Mouse (Mus musculus) ES-Bruce4 (cell line): ENCODE data around the gene Prr22. TPM values are rescaled to one million over a fixed set of nuclear protein-coding genes. Genes with fewer than 3 reads are reported as not detected.
A peak's percentile ranks its signal among the peaks of the same experiment; 100 is the strongest.

Experiments
- H3K27ac ChIP-seq: 2 replicates; pipeline ENCODE4 v1.5.1; 2012; ENCODE audit warnings: low read length, inconsistent platforms; ENCODE audit not compliant: insufficient read depth
- H3K27me3 ChIP-seq: 2 replicates; pipeline ENCODE4 v1.6.1; 2012; ENCODE audit warnings: mild to moderate bottlenecking, low read length, inconsistent platforms; ENCODE audit not compliant: control insufficient read depth, poor library complexity, insufficient read depth, severe bottlenecking
- H3K36me3 ChIP-seq: 2 replicates; pipeline ENCODE4 v1.6.1; 2012; ENCODE audit warnings: inconsistent platforms, mild to moderate bottlenecking, low read length, moderate library complexity; ENCODE audit not compliant: control insufficient read depth, poor library complexity, insufficient read depth, severe bottlenecking
- H3K4me1 ChIP-seq: one replicate; pipeline ENCODE4 v1.8.1; 2011; ENCODE audit warnings: low read length; ENCODE audit not compliant: control insufficient read depth, insufficient read depth
- H3K4me3 ChIP-seq: 2 replicates; pipeline ENCODE4 v1.5.1; 2011; ENCODE audit warnings: low read depth, mild to moderate bottlenecking, low read length
- H3K9ac ChIP-seq: 2 replicates; pipeline ENCODE4 v1.6.1; 2012; ENCODE audit warnings: low read depth, mild to moderate bottlenecking, inconsistent platforms; ENCODE audit not compliant: poor library complexity, severe bottlenecking
- H3K9me3 ChIP-seq: replicated peaks from 2 replicates; pipeline ENCODE4 v1.6.1; 2012; ENCODE audit warnings: mild to moderate bottlenecking, low read length, inconsistent platforms; ENCODE audit not compliant: control insufficient read depth, poor library complexity, insufficient read depth, severe bottlenecking
- CTCF ChIP-seq: IDR thresholded peaks from one replicate; pipeline ENCODE4 v1.8.1; 2011; ENCODE audit warnings: low read depth, low read length
- EP300 ChIP-seq: IDR thresholded peaks from 2 replicates; pipeline ENCODE4 v1.6.1; 2011; ENCODE audit warnings: low read depth, low read length; ENCODE audit not compliant: insufficient read depth
- POLR2A ChIP-seq: IDR thresholded peaks from one replicate; pipeline ENCODE4 v1.8.1; 2011; ENCODE audit warnings: low read length; ENCODE audit not compliant: insufficient read depth
- polyA plus RNA-seq: library from polyadenylated mRNA; stranded (reverse); fragments of >200 nt; gene quantifications from 2 replicates; pipeline ENCODE4 v1.2.4, GENCODE M21; 2011; ENCODE audit warnings: low read depth; ENCODE audit not compliant: missing spikeins, insufficient read depth, insufficient read length

The Prr22 gene
- polyA plus RNA-seq, 1 experiment: not detected

GRCm38 (mm10) chr17:56767531-56768135 is 2.4 kb upstream of the Prr22 start:
- Histone ChIP-seq H3K36me3 (no peaks in the 10 kb centered on the region; the same call in 1 of the 2 replicates), H3K4me1 (no peaks in the 10 kb centered on the region), H3K27ac (no peak overlapping the region), H3K9me3 (no peaks in the 10 kb centered on the region), H3K9ac (no peak overlapping the region), H3K4me3 (no peak overlapping the region), H3K27me3 (no peaks in the 10 kb centered on the region)
- no peak for TF ChIP-seq EP300
- TF ChIP-seq CTCF: no peak
- no peak for TF ChIP-seq POLR2A

- Histone ChIP-seq H3K9ac (no peak overlapping the region), H3K36me3 (no peaks in the 10 kb centered on the region; the same call in 1 of the 2 replicates), H3K4me1 (no peaks in the 10 kb centered on the region), H3K27ac (no peak overlapping the region), H3K9me3 (no peaks in the 10 kb centered on the region), H3K4me3 (no peak overlapping the region), H3K27me3 (no peaks in the 10 kb centered on the region)
- TF ChIP-seq POLR2A: no peak
- no peak for TF ChIP-seq CTCF
- TF ChIP-seq EP300: no peak
Measured at GRCm38 (mm10) chr17:56768941-56769340, 1.1 kb upstream of the Prr22 start.

GRCm38 (mm10) chr17:56777568-56777967 is 7.5 kb downstream of the Prr22 start:
- Histone ChIP-seq H3K9me3 (no peaks in the 10 kb centered on the region), H3K27me3 (no peaks in the 10 kb centered on the region), H3K4me3 (no peak overlapping the region), H3K27ac (no peak overlapping the region), H3K36me3 (0 out of 2 replicates have a peak, but pooled peaks cover 6% of the 10 kb centered on the region), H3K4me1 (no peaks in the 10 kb centered on the region), H3K9ac (no peak overlapping the region)
- TF ChIP-seq EP300 (no peak), CTCF (peak; percentile 3), POLR2A (no peak)

GRCm38 (mm10) chr17:56778779-56779362 is 8.8 kb downstream of the Prr22 start:
- no peak for TF ChIP-seq CTCF
- Histone ChIP-seq H3K4me3 (no peak overlapping the region), H3K27me3 (no peaks in the 10 kb centered on the region), H3K9me3 (no peaks in the 10 kb centered on the region), H3K36me3 (0 out of 2 replicates have a peak, but pooled peaks cover 6% of the 10 kb centered on the region), H3K4me1 (no peaks in the 10 kb centered on the region), H3K27ac (no peak overlapping the region), H3K9ac (no peak overlapping the region)

- Histone ChIP-seq H3K9ac (no peak overlapping the region), H3K9me3 (no peaks in the 10 kb centered on the region), H3K27ac (no peak overlapping the region), H3K4me1 (no peaks in the 10 kb centered on the region), H3K27me3 (no peaks in the 10 kb centered on the region), H3K4me3 (no peak overlapping the region), H3K36me3 (0 out of 2 replicates have a peak, but pooled peaks cover 6% of the 10 kb centered on the region)
- TF ChIP-seq EP300: no peak
- TF ChIP-seq CTCF: no peak
- TF ChIP-seq POLR2A: no peak
Measured at GRCm38 (mm10) chr17:56780291-56780978, 10.4 kb downstream of the Prr22 start.

- H3K9me3 ChIP-seq: no peaks in the 10 kb centered on the region
- TF ChIP-seq POLR2A: no peak
- no peak for TF ChIP-seq CTCF
- no peak for TF ChIP-seq EP300
- H3K27me3 ChIP-seq: no peaks in the 10 kb centered on the region
- no peak overlapping the region for H3K27ac ChIP-seq
- H3K36me3 ChIP-seq: no peaks in the 10 kb centered on the region
- H3K4me1 ChIP-seq: no peaks in the 10 kb centered on the region
- H3K9ac ChIP-seq: no peak overlapping the region
- H3K4me3 ChIP-seq: no peak overlapping the region
Measured at GRCm38 (mm10) chr17:56788886-56789285, 18.8 kb downstream of the Prr22 start.
